Mouse (Mus musculus) neutrophil, adult 5-6 weeks (primary cell): Measurements from ENCODE around the gene Tmed6. TPM values are rescaled to one million over a fixed set of nuclear protein-coding genes. Genes with fewer than 3 reads are reported as not detected.

Source experiments
- ATAC-seq: fragments of 151-379, 151-347 bp; 2 replicates; pipeline ENCODE4 v1.8.0; 2017; ENCODE audit warnings: mild to moderate bottlenecking, moderate TSS enrichment; ENCODE audit not compliant: insufficient number of reproducible peaks, poor library complexity, low FRiP score, severe bottlenecking; ENCODE audit errors: extremely low read depth
- total RNA-seq: library from RNA; stranded (forward); fragments of 200-1000 nt; gene quantifications from 2 replicates; pipeline ENCODE4 v1.2.3, GENCODE M21; 2017

Gene Tmed6
- total RNA-seq, 1 experiment from 2014 or later: not detected

DNA sequence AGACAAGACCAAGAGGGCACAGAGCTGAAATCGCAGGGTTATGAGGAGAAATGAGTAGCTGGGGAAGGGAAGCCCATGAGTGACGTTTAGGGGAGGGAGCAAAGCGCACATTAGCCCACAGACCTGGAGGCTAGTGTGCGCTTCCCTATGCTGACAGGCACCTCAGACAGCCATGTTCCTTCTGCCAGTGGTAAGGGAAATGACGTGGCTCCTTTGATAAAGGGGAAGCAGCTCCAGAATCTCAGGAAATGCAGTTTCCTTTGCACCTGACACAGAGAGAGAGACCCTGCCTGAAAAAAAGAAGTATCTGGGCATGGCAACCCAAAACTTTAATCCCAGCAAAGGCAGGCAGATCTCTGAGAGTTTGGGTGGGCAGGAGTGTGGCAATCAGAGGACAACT is 35.4 kb downstream of the Tmed6 start:
- ATAC-seq: peak; percentile 28; the same call in 1 of the 2 replicates

GRCm38 (mm10) chr8:107029310-107029709 is 36.1 kb downstream of the Tmed6 start:
- ATAC-seq: no peak

- ATAC-seq: no peak
These were observed 42.0 kb downstream of the Tmed6 start for GRCm38 (mm10) chr8:107023479-107023878.

- ATAC-seq: no peak
These were observed 50.5 kb downstream of the Tmed6 start for GRCm38 (mm10) chr8:107014915-107015314.

- ATAC-seq: no peak
These were observed 52.8 kb downstream of the Tmed6 start for GRCm38 (mm10) chr8:107012666-107013065.

Other genes starting within 250 kb of the Tmed6 start
- 0.23 and 0.49 TPM in 2 replicates for gene Has3, start 195.4 kb downstream of the Tmed6 start, total RNA-seq
- gene Utp4, start 172.0 kb downstream of the Tmed6 start, total RNA-seq: 13.8 TPM in 2 replicates
- gene Sntb2, start 129.9 kb downstream of the Tmed6 start, total RNA-seq: 19.8 and 25.8 TPM in 2 replicates
- gene Vps4a, start 34.4 kb downstream of the Tmed6 start, total RNA-seq: 39.0 and 42.0 TPM in 2 replicates
- 18.9 and 22.1 TPM in 2 replicates for gene Pdf, start 17.0 kb downstream of the Tmed6 start, total RNA-seq
- gene Cog8, start 9.0 kb downstream of the Tmed6 start, total RNA-seq: 27.3 and 29.6 TPM in 2 replicates
- 15.5 and 16.4 TPM in 2 replicates for gene Nip7, start 8.8 kb downstream of the Tmed6 start, total RNA-seq
- 27.8 and 30.0 TPM in 2 replicates for gene Terf2, start 30.9 kb upstream of the Tmed6 start, total RNA-seq
- gene Cyb5b, start 85.0 kb upstream of the Tmed6 start, total RNA-seq: 34.5 and 40.4 TPM in 2 replicates
- 80.1 and 105 TPM in 2 replicates for gene Nfat5, start 227.8 kb upstream of the Tmed6 start, total RNA-seq